ENCODE assay signal across 8 mouse cellular contexts in genomic region chr15:84653979-84654966, GRCm38 (mm10). TPM values are rescaled to one million over a fixed set of nuclear protein-coding genes. Genes with fewer than 3 reads are reported as not detected.
DNase-seq lines count a peak whose midpoint lies in the region; ATAC-seq lines count a peak whose summit lies in the region.

No protein-coding gene starts in this region.

- H3K4me3 ChIP-seq in embryonic facial prominence, embryonic 15.5 days (replicated peaks), result peak overlapping the region; percentile 41
- H3K4me3 ChIP-seq in heart, embryonic 12.5 days, result peak overlapping the region; percentile 44
- peak overlapping the region; percentile 40 for H3K4me3 ChIP-seq in kidney, embryonic 14.5 days (ENCODE audit: low read length)
- peak overlapping the region; percentile 11; the same call in 1 of the 2 replicates for H3K4me3 ChIP-seq in liver, embryonic 16.5 days (ENCODE audit: low read depth, low read length)
- peak overlapping the region; percentile 25 for H3K4me3 ChIP-seq in neural tube, embryonic 14.5 days (ENCODE audit: low read depth, low read length)

- H3K9me3 ChIP-seq in embryonic facial prominence, embryonic 15.5 days (replicated peaks), result no peaks in the 10 kb centered on the region
- no peaks in the 10 kb centered on the region for H3K9me3 ChIP-seq in heart, embryonic 12.5 days (replicated peaks)
- H3K9me3 ChIP-seq in kidney, embryonic 14.5 days (ENCODE audit: control insufficient read depth, low read length), result no peaks in the 10 kb centered on the region
- no peaks in the 10 kb centered on the region for H3K9me3 ChIP-seq in liver, embryonic 16.5 days (replicated peaks; ENCODE audit: control insufficient read depth, low read length)
- no peaks in the 10 kb centered on the region for H3K9me3 ChIP-seq in neural tube, embryonic 14.5 days (ENCODE audit: control insufficient read depth, low read length)

- peak overlapping the region; percentile 56 for H3K4me2 ChIP-seq in embryonic facial prominence, embryonic 15.5 days (replicated peaks)
- peak overlapping the region; percentile 64 for H3K4me2 ChIP-seq in heart, embryonic 12.5 days
- peak overlapping the region; percentile 56 for H3K4me2 ChIP-seq in kidney, embryonic 14.5 days (replicated peaks; ENCODE audit: low read depth, low read length)
- no peak overlapping the region; the same call in 1 of the 2 replicates for H3K4me2 ChIP-seq in liver, embryonic 16.5 days (ENCODE audit: low read depth, low read length)
- peak overlapping the region; percentile 44 for H3K4me2 ChIP-seq in neural tube, embryonic 14.5 days (ENCODE audit: low read depth, low read length)

- DNase-seq in 3T3-L1 (ENCODE audit: low read depth, low spot score), result peak; percentile 97
- DNase-seq in T-cell, adult 2 months (ENCODE audit: low spot score), result peak; percentile 76
- peak; percentile 68 for DNase-seq in thymus, postnatal 14 days

- H3K27ac ChIP-seq in embryonic facial prominence, embryonic 15.5 days (replicated peaks), result peak overlapping the region; percentile 91
- H3K27ac ChIP-seq in heart, embryonic 12.5 days (ENCODE audit: poor library complexity, severe bottlenecking), result peak overlapping the region; percentile 90
- peak overlapping the region; percentile 97 for H3K27ac ChIP-seq in kidney, embryonic 14.5 days (ENCODE audit: low read depth, low read length)
- H3K27ac ChIP-seq in liver, embryonic 16.5 days (ENCODE audit: low read length), result 0 out of 2 replicates have a peak overlapping the region, but pooled peaks have one; percentile 15
- peak overlapping the region; percentile 90 for H3K27ac ChIP-seq in neural tube, embryonic 14.5 days (ENCODE audit: low read depth, low read length)

- H3K36me3 ChIP-seq in embryonic facial prominence, embryonic 15.5 days, result no peaks in the 10 kb centered on the region
- H3K36me3 ChIP-seq in heart, embryonic 12.5 days, result no peaks in the 10 kb centered on the region
- H3K36me3 ChIP-seq in kidney, embryonic 14.5 days (ENCODE audit: control insufficient read depth, insufficient read depth, low read length), result no peaks in the 10 kb centered on the region
- no peaks in the 10 kb centered on the region for H3K36me3 ChIP-seq in liver, embryonic 16.5 days (ENCODE audit: control insufficient read depth, insufficient read depth)
- H3K36me3 ChIP-seq in neural tube, embryonic 14.5 days (ENCODE audit: control insufficient read depth, insufficient read depth, low read length), result no peaks in the 10 kb centered on the region

- 2% methylated on average over 28 of the region's 28 CpGs for WGBS in embryonic facial prominence, embryonic 15.5 days
- WGBS in heart, embryonic 12.5 days, result 2% methylated on average over 26 of the region's 28 CpGs
- WGBS in kidney, embryonic 14.5 days, result 2% methylated on average over 26 of the region's 28 CpGs
- WGBS in liver, embryonic 16.5 days (ENCODE audit: insufficient replicate concordance), result 5% methylated on average over 28 of the region's 28 CpGs
- WGBS in neural tube, embryonic 14.5 days, result 5% methylated on average over 28 of the region's 28 CpGs

- peaks cover 23% of the 10 kb centered on the region for H3K4me1 ChIP-seq in embryonic facial prominence, embryonic 15.5 days
- peaks cover 21% of the 10 kb centered on the region for H3K4me1 ChIP-seq in heart, embryonic 12.5 days (replicated peaks)
- H3K4me1 ChIP-seq in kidney, embryonic 14.5 days (ENCODE audit: control insufficient read depth, insufficient read depth, low read length), result peaks cover 15% of the 10 kb centered on the region
- no peaks in the 10 kb centered on the region for H3K4me1 ChIP-seq in liver, embryonic 16.5 days (ENCODE audit: control insufficient read depth, low read depth, low read length)
- peaks cover 9% of the 10 kb centered on the region; the same call in 1 of the 2 replicates for H3K4me1 ChIP-seq in neural tube, embryonic 14.5 days (ENCODE audit: control insufficient read depth, insufficient read depth, low read length)

- no peaks in the 10 kb centered on the region for H3K27me3 ChIP-seq in embryonic facial prominence, embryonic 15.5 days
- peaks cover 3% of the 10 kb centered on the region; the same call in 1 of the 2 replicates for H3K27me3 ChIP-seq in heart, embryonic 12.5 days (replicated peaks)
- H3K27me3 ChIP-seq in kidney, embryonic 14.5 days (ENCODE audit: control insufficient read depth, insufficient read depth, low read length), result no peaks in the 10 kb centered on the region
- H3K27me3 ChIP-seq in liver, embryonic 16.5 days (ENCODE audit: control insufficient read depth, insufficient read depth, low read depth, low read length), result peaks cover 3% of the 10 kb centered on the region; the same call in 1 of the 2 replicates
- H3K27me3 ChIP-seq in neural tube, embryonic 14.5 days (ENCODE audit: control insufficient read depth, insufficient read depth, low read length), result no peaks in the 10 kb centered on the region

- H3K9ac ChIP-seq in embryonic facial prominence, embryonic 15.5 days, result no peak overlapping the region
- H3K9ac ChIP-seq in heart, embryonic 12.5 days, result 0 out of 2 replicates have a peak overlapping the region, but pooled peaks have one; percentile 47
- H3K9ac ChIP-seq in kidney, embryonic 14.5 days (ENCODE audit: low read depth, low read length), result peak overlapping the region; percentile 59
- no peak overlapping the region for H3K9ac ChIP-seq in liver, embryonic 16.5 days (ENCODE audit: low read depth, low read length)
- peak overlapping the region; percentile 17; the same call in 1 of the 2 replicates for H3K9ac ChIP-seq in neural tube, embryonic 14.5 days (replicated peaks; ENCODE audit: low read depth, low read length)

- ATAC-seq in embryonic facial prominence, embryonic 15.5 days (ENCODE audit: insufficient number of reproducible peaks, low FRiP score, low TSS enrichment, low read depth), result peak; percentile 93
- ATAC-seq in heart, embryonic 12.5 days (ENCODE audit: insufficient number of reproducible peaks, low FRiP score), result peak; percentile 90
- ATAC-seq in kidney, embryonic 14.5 days (ENCODE audit: low FRiP score, low TSS enrichment), result peak; percentile 92
- peak; percentile 47; the same call in 1 of the 2 replicates for ATAC-seq in liver, embryonic 16.5 days (ENCODE audit: low read depth)
- ATAC-seq in neural tube, embryonic 14.5 days (ENCODE audit: low read depth), result peak; percentile 89

RNA-seq across cellular contexts. Expression of gene Prr5, which starts 15.1 kb away (rescaled TPM):
- polyA plus RNA-seq in embryonic facial prominence, embryonic 15.5 days (2015; fragmentation: Nextera tagmentation; extraction: Ambion mirVana), result 31.4 and 34.6 TPM in 2 replicates
- polyA plus RNA-seq in heart, embryonic 12.5 days (2016; fragmentation: Nextera tagmentation; extraction: Ambion mirVana), result 23.1 and 25.5 TPM in 2 replicates
- 27.2 and 34.8 TPM in 2 replicates for polyA plus RNA-seq in kidney, embryonic 14.5 days (2014; fragmentation: Nextera tagmentation; extraction: Ambion mirVana)
- 4.5 and 5.2 TPM in 2 replicates for polyA plus RNA-seq in liver, embryonic 16.5 days (2015; fragmentation: Nextera tagmentation; extraction: Ambion mirVana)
- 23.6 and 27.9 TPM in 2 replicates for polyA plus RNA-seq in neural tube, embryonic 14.5 days (2014; fragmentation: Nextera tagmentation; extraction: Ambion mirVana)

Comparison
In these comparisons a context has a peak if more than half of its experiments do, and no peak if none do; other contexts are left out.
1. Peak in every context shown above with its lines: DNase-seq, ATAC-seq, H3K4me3 ChIP-seq and H3K27ac ChIP-seq.
2. H3K27ac ChIP-seq: peak in every context shown above with its lines; median percentile 97 in kidney, embryonic 14.5 days; 91 in embryonic facial prominence, embryonic 15.5 days; 90 in heart, embryonic 12.5 days; 90 in neural tube, embryonic 14.5 days; 15 in liver, embryonic 16.5 days.
3. H3K9ac ChIP-seq: peak in heart, embryonic 12.5 days (single experiment), kidney, embryonic 14.5 days (single experiment) and neural tube, embryonic 14.5 days (single experiment); none in embryonic facial prominence, embryonic 15.5 days (single experiment) and liver, embryonic 16.5 days (single experiment).